Mouse (Mus musculus) cerebellum, adult (tissue): ENCODE measurements at regions not wholly inside any gene's neighbourhood (a gene's known extent, or its start where the extent isn't known, plus 50 kb on each side); places are given as distances from the start of the nearest gene placed in this dataset.
A peak's percentile ranks its signal among the peaks of the same experiment; 100 is the strongest.

Experiments
- ATAC-seq: cut with Nextera tagmentation; 2 replicates; pipeline ENCODE4 v1.9.2; 2017; ENCODE audit warnings: mild to moderate bottlenecking, moderate library complexity, mixed read lengths; ENCODE audit not compliant: insufficient number of reproducible peaks, low FRiP score, low TSS enrichment

DNA sequence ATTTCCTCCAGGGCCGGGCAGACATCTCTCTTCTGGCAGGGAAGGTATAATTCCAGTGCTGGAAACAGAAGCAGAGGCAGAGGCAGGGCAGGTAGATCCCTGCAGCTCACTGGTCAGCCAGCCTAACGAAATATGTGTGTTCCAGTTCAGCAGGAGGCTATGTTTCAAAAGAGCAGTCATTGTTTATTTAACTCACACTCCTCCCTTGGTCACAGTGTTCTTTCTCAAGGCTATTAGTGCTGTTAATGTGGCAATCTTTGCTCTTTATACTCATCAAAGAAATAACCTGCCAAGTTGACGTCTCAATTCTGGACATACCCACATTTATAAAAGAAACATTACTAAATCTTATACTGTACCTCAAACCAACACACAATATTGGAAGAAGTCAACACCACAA lies 253.3 kb upstream of the Adgrl3 start:
- no peak for ATAC-seq

GRCm38 (mm10) chr5:80783892-80784291 lies 236.0 kb upstream of the Adgrl3 start:
- ATAC-seq = no peak

DNA sequence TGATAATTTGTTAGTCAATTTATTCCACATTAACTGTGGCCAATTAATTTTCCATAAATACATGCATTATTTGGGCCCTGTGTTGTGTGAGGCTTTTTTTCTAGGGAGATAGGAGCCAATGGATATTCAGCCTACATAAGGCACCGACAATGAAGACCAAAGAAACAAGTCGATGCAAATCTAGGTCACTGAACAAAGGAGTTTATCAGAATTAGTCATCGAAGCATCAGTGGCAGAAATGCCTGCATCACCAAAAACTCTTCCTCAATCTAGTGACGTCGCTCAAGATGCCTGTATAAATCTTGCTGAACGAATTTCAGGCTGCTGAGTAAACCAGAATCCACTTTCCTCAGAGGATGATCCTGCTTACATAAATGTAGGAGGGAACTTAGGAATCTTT lies 235.2 kb upstream of the Adgrl3 start:
- ATAC-seq = no peak

DNA sequence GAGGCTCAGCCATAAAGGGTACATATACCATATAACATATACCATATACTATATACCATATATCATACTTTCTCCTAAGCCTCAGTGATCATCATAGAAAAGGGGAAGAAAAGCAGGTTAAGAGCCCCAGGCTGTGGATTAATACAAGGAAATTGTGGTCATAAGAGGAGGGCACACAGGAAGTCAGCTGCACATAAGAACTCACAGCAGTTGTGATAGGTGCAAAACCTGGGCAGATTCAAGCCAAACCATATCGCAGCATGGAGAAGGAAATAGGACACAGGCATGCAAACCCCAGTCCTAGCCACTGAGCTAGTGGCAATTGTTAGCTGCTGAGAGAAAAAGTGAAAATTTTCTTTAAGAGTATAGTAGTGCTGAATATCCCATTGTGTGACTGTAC lies 228.3 kb upstream of the Adgrl3 start:
- ATAC-seq = no peak

DNA sequence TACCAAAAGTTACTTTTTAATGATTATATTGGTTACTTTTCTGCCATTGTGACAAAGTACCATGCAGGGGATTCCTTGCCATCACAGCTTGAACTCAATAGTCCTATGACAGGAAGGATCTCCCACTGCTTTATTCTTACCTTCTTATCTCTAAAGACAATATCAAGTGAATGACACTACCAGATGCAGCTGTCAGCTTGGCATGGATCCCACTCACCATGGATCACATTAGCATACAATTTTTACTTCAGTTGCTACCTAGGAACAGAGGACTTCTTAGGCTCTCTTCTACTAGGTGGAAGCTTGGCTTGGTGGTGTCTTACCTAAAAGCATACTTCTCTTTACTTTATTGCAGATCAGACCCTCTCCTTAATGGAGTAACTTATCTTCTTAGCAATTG lies 220.2 kb upstream of the Adgrl3 start:
- no peak for ATAC-seq

GRCm38 (mm10) chr5:80812917-80813316 lies 207.0 kb upstream of the Adgrl3 start:
- no peak for ATAC-seq

DNA sequence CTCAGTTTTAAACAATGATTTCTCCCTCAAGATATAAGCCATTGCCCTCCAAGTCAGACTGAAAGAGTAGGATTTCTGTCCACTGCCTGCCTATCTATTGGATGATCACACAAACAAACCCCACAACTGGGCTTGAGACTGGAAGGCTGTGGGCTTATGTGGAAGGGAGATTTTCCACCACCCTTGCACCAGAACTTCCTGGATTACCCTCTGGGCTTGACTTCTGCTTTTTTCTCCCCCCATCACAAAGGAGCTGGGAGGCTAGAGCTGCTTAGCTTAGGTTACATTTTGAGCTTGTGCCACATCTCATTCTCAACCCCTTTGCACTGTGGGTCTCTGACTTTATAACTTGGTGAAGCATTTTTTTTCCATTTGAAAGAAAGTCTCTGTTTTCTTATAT lies 200.7 kb upstream of the Adgrl3 start:
- no peak for ATAC-seq

- ATAC-seq = no peak
Observed at GRCm38 (mm10) chr5:80842531-80842930, 177.4 kb upstream of the Adgrl3 start.

GRCm38 (mm10) chr5:80855034-80855433 lies 164.9 kb upstream of the Adgrl3 start:
- no peak for ATAC-seq

DNA sequence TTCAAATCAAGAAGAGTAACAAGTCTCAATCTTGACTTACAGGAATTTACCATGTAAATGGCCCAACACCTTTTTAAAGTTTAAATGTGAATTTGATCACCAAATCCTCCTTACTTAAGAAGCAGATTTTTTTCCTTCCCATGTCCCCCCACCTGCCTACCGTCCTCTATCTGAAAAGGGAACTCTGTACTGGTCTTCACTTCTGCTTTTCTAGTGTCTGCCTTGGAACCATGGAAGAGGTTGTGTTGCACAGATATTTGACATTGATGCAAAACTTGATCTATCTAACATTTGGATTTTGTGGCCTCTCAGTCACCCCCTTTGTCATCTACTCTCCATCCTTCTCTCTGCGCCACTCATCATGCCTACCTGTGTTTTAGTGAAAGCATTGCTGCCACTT lies 143.3 kb upstream of the Adgrl3 start:
- ATAC-seq = no peak

DNA sequence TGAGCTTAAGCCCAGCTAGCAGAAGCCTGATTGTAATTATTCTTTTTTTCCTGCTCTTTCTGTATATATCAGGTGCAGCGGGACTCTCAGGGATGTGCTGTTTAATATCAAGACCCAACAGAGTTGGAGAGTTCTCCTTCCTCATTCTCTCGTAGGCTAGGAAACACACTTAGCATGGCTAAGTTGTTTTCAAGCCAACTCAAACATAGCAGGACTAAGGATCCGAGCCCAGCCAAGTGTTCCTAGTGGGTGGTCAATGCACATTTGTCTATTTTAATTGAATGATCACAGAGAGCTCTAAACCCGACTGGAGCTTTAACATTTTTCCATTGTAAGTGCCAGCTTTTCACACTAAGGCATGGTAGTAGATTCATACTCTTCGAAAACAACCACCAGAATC lies 121.7 kb upstream of the Adgrl3 start:
- ATAC-seq = no peak

- ATAC-seq = no peak
Observed at GRCm38 (mm10) chr5:80908771-80909170, 111.2 kb upstream of the Adgrl3 start.

- no peak for ATAC-seq
Observed at GRCm38 (mm10) chr5:80938791-80939190, 81.1 kb upstream of the Adgrl3 start.

DNA sequence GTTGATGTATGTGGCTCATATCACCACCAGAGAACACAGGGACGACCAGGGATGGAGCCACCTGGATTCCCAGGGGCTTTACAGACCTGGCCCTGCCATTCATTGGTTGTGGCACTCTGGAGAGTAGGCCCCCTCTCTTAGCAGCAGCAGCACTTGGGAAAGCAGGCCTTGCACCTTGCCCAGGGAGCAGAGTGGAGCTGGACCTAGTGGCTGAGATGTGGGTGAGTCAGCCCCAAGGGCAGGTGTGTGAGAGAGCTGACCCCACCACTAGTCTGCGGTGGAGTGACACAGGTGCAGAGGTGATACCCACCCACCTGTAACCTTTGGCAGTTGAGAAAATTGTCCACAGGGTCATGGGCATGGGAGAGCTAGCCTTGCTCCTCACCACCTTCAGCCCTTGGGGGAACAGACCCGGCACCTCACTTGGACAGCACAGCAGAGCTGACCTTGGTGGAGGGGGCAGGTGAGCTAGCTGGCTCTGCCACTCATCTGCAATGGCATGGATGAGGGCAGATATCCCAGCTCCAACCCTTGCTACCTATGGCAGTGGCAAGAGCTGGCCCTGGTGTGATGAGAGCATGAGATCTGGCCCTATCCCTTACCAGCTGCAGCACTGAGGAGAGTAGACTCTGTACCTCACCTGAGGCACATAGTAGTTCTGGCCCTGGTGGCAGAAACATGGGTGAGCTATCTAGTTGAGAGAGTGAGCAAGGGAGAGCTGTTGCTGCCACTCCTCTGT lies 67.9 kb upstream of the Adgrl3 start:
- 0 out of 2 replicates have a peak, but pooled peaks have one; percentile 20 for ATAC-seq

GRCm38 (mm10) chr5:80952600-80953218 lies 67.2 kb upstream of the Adgrl3 start:
- ATAC-seq = no peak
